Mouse (Mus musculus): ENCODE results near the gene Dyrk4. TPM values are rescaled to one million over a fixed set of nuclear protein-coding genes. Genes with fewer than 3 reads are reported as not detected.

Gene Dyrk4
- polyA plus RNA-seq, 3 experiments from 2014 or later, result 0.21 to 0.71 TPM; not detected in 1

Other genes with a start within 250 kb of the Dyrk4 start
- gene Kcna6, start 181.2 kb downstream of the Dyrk4 start, polyA plus RNA-seq (2017; shearing (Covaris generic)), result not detected
- gene Ndufa9, start 72.7 kb downstream of the Dyrk4 start, polyA plus RNA-seq (2017; shearing (Covaris generic)), result 100 to 1,000 TPM; 157 to 186 (median 185) TPM
- not detected for gene Akap3, start 68.7 kb downstream of the Dyrk4 start, polyA plus RNA-seq (2017; shearing (Covaris generic))
- 10 to 100 TPM in 1 of 3 experiments, 1 to 10 TPM in 2; 5.8 to 36.4 (median 6.2) TPM for gene Rad51ap1, start 17.7 kb upstream of the Dyrk4 start, polyA plus RNA-seq (2017; shearing (Covaris generic))
- gene D6Wsu163e, start 18.1 kb upstream of the Dyrk4 start, polyA plus RNA-seq (2017; shearing (Covaris generic)), result 10 to 100 TPM; 10.2 to 13.3 (median 13.1) TPM
- gene Fgf6, start 93.7 kb upstream of the Dyrk4 start, polyA plus RNA-seq (2017; shearing (Covaris generic)), result not detected
- under 1 TPM in 1 of 3 experiments, not detected in 2; 0.26 TPM for gene Fgf23, start 151.1 kb upstream of the Dyrk4 start, polyA plus RNA-seq (2017; shearing (Covaris generic))
- gene Tigar, start 187.7 kb upstream of the Dyrk4 start, polyA plus RNA-seq (2017; shearing (Covaris generic)), result 10 to 100 TPM in 1 of 3 experiments, 1 to 10 TPM in 2; 7.5 to 10.6 (median 8.8) TPM
- 100 to 1,000 TPM; 622 to 765 (median 747) TPM for gene Ccnd2, start 230.4 kb upstream of the Dyrk4 start, polyA plus RNA-seq (2017; shearing (Covaris generic))